Comparison of ENCODE assay signal across 8 mouse cellular contexts in genomic region chr11:88576233-88576998, GRCm38 (mm10).
DNase-seq lines count a peak whose midpoint lies in the region; ATAC-seq and TF ChIP-seq lines count a peak whose summit lies in the region.

No protein-coding gene starts in this region.

- no peak overlapping the region for H3K4me3 ChIP-seq in heart, postnatal 0 days (ENCODE audit: low read depth, low read length)
- no peak overlapping the region for H3K4me3 ChIP-seq in embryonic facial prominence, embryonic 13.5 days
- no peak overlapping the region for H3K4me3 ChIP-seq in midbrain, embryonic 12.5 days

- no peak overlapping the region for H3K9ac ChIP-seq in heart, postnatal 0 days (replicated peaks; ENCODE audit: low read depth, low read length)
- H3K9ac ChIP-seq in embryonic facial prominence, embryonic 13.5 days: no peak overlapping the region
- no peak overlapping the region for H3K9ac ChIP-seq in midbrain, embryonic 12.5 days (replicated peaks)

- TF ChIP-seq EP300 in heart, postnatal 0 days (IDR thresholded peaks at IDR 0.05; ENCODE audit: low read depth): no peak

- no peak for DNase-seq in heart, postnatal 0 days (ENCODE audit: low spot score)
- DNase-seq in heart, adult 11 months: no peak
- DNase-seq in cerebellum, adult 8-10 months: no peak
- DNase-seq in cerebellum, postnatal 25 days: no peak
- no peak for DNase-seq in adrenal gland, adult 8-10 months

- no peaks in the 10 kb centered on the region for H3K27me3 ChIP-seq in heart, postnatal 0 days (ENCODE audit: control insufficient read depth, insufficient read depth, low read length)
- H3K27me3 ChIP-seq in embryonic facial prominence, embryonic 13.5 days: no peaks in the 10 kb centered on the region
- no peaks in the 10 kb centered on the region for H3K27me3 ChIP-seq in midbrain, embryonic 12.5 days

- H3K4me2 ChIP-seq in heart, postnatal 0 days (ENCODE audit: low read depth, low read length): no peak overlapping the region
- 0 out of 2 replicates have a peak overlapping the region, but pooled peaks have one; percentile 5 for H3K4me2 ChIP-seq in embryonic facial prominence, embryonic 13.5 days
- H3K4me2 ChIP-seq in midbrain, embryonic 12.5 days (replicated peaks): no peak overlapping the region

- 53% methylated on average over 7 of the region's 7 CpGs for WGBS in heart, postnatal 0 days
- WGBS in embryonic facial prominence, embryonic 13.5 days: 65% methylated on average over 7 of the region's 7 CpGs
- WGBS in midbrain, embryonic 12.5 days: 67% methylated on average over 7 of the region's 7 CpGs

- H3K27ac ChIP-seq in heart, postnatal 0 days (ENCODE audit: low read depth): peak overlapping the region; percentile 18
- H3K27ac ChIP-seq in embryonic facial prominence, embryonic 13.5 days: peak overlapping the region; percentile 60
- H3K27ac ChIP-seq in midbrain, embryonic 12.5 days (replicated peaks): 0 out of 2 replicates have a peak overlapping the region, but pooled peaks have one; percentile 17

- no peaks in the 10 kb centered on the region for H3K36me3 ChIP-seq in heart, postnatal 0 days (replicated peaks; ENCODE audit: control insufficient read depth, insufficient read depth, low read length)
- no peaks in the 10 kb centered on the region for H3K36me3 ChIP-seq in embryonic facial prominence, embryonic 13.5 days
- H3K36me3 ChIP-seq in midbrain, embryonic 12.5 days: no peaks in the 10 kb centered on the region

- no peaks in the 10 kb centered on the region for H3K9me3 ChIP-seq in heart, postnatal 0 days (replicated peaks; ENCODE audit: control insufficient read depth, low read length)
- no peaks in the 10 kb centered on the region for H3K9me3 ChIP-seq in embryonic facial prominence, embryonic 13.5 days
- no peaks in the 10 kb centered on the region for H3K9me3 ChIP-seq in midbrain, embryonic 12.5 days

- no peak for ATAC-seq in heart, postnatal 0 days (ENCODE audit: insufficient read depth, low read depth)
- peak; percentile 78 for ATAC-seq in CD4-positive, CD25-positive, alpha-beta regulatory T cell, adult 4 months
- no peak for ATAC-seq in embryonic facial prominence, embryonic 13.5 days (ENCODE audit: insufficient number of reproducible peaks, insufficient read depth, low FRiP score, low TSS enrichment, low read depth)
- ATAC-seq in midbrain, embryonic 12.5 days (ENCODE audit: low FRiP score, low read depth): no peak

- TF ChIP-seq CTCF in heart, postnatal 0 days (IDR thresholded peaks at IDR 0.05; ENCODE audit: low read depth): no peak

- peaks cover 53% of the 10 kb centered on the region for H3K4me1 ChIP-seq in heart, postnatal 0 days (ENCODE audit: control insufficient read depth, insufficient read depth)
- peaks cover 74% of the 10 kb centered on the region for H3K4me1 ChIP-seq in embryonic facial prominence, embryonic 13.5 days
- peaks cover 89% of the 10 kb centered on the region for H3K4me1 ChIP-seq in midbrain, embryonic 12.5 days
